Mouse (Mus musculus): ENCODE data around the gene Btg1.

DNA sequence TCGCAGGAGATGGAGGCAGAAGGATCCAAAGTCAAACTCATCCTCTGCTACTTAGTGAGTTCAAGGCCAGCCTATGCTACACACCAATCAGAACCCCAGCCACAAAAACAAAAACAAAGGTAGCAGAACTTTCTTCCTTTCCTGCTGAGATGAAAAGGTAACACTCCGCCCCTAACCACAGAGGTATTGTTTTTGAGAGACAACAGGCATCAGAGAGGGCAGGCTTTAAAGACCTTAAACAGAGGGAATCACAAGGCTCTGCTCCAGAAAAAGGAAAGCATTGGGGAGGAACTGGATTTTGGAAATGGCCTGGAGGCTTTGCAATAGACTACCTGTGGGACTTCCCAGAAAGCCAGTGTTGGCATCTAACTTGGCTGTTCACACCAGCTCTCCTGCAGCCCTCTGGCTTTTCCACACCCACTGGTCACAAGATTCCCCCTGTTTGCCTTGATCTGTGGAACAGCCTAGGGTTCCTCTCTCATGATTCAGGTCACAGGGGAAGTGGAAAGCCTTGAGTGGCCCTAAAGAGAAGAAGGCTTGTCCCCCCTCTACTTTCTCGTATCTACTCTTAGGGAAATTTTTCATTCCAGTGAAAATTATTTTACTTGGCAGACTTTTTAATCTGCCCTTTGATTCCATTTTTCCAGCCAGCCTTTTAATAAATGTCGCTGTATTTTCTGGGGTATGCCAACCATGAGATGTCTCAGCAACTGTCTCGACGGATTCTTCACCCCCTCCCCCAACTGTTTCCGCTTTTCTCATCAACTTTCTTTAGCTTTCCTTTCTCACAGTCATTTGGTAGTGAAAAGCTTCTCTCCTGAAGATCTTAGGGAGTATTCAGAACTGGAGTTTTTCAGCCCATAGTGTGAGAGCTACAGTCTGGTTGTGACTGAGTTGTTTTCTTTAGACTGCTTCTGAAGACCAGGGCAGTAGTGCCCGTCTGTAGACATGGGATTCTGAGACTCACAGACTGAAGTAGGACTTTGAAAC lies 7.2 kb upstream of the Btg1 start:
- no peak for TF ChIP-seq POLR2A (IDR thresholded peaks at IDR 0.05; ENCODE audit: insufficient read depth, low read depth, low read length)
- TF ChIP-seq CTCF (IDR thresholded peaks at IDR 0.05; ENCODE audit: insufficient read depth, low read depth, low read length), result no peak
